Mouse (Mus musculus) intestine, postnatal 0 days (tissue): ENCODE measurements around the gene Pex11a. TPM values are rescaled to one million over a fixed set of nuclear protein-coding genes. Genes with fewer than 3 reads are reported as not detected.

Experiments used
- ATAC-seq: fragments of 200-750 bp; cut with Nextera tagmentation; 2 replicates; pipeline ENCODE4 v1.8.0; 2017; ENCODE audit warnings: mild to moderate bottlenecking, moderate TSS enrichment, moderate library complexity
- H3K27ac ChIP-seq: fragments of 300-500 bp; sonication (generic); 2 replicates; pipeline ENCODE4 v1.5.1; 2014; ENCODE audit warnings: mild to moderate bottlenecking, low read depth, low read length, moderate library complexity
- H3K27me3 ChIP-seq: fragments of 300-500 bp; sonication (generic); replicated peaks from 2 replicates; pipeline ENCODE4 v1.6.1; 2014; ENCODE audit warnings: low read length, mixed read lengths; ENCODE audit not compliant: control insufficient read depth, insufficient read depth
- H3K36me3 ChIP-seq: fragments of 300-500 bp; sonication (generic); 2 replicates; pipeline ENCODE4 v1.6.1; 2014; ENCODE audit warnings: mild to moderate bottlenecking, moderate library complexity; ENCODE audit not compliant: control insufficient read depth, insufficient read depth
- H3K4me1 ChIP-seq: fragments of 300-500 bp; sonication (generic); replicated peaks from 2 replicates; pipeline ENCODE4 v1.6.1; 2014; ENCODE audit warnings: antibody characterized with exemption, low read length, mixed read lengths; ENCODE audit not compliant: control insufficient read depth, insufficient read depth
- H3K4me2 ChIP-seq: fragments of 300-500 bp; sonication (generic); replicated peaks from 2 replicates; pipeline ENCODE4 v1.6.1; 2014; ENCODE audit warnings: low read depth, mild to moderate bottlenecking, moderate library complexity
- H3K4me3 ChIP-seq: fragments of 300-500 bp; sonication (generic); 2 replicates; pipeline ENCODE4 v1.5.1; 2014; ENCODE audit warnings: low read depth, low read length
- H3K9ac ChIP-seq: fragments of 300-500 bp; sonication (generic); 2 replicates; pipeline ENCODE4 v1.6.1; 2014; ENCODE audit warnings: mild to moderate bottlenecking, low read depth, low read length
- H3K9me3 ChIP-seq: fragments of 300-500 bp; sonication (generic); 2 replicates; pipeline ENCODE4 v1.6.1; 2016; ENCODE audit warnings: mixed run types; ENCODE audit not compliant: control insufficient read depth
- CTCF ChIP-seq: sonication (generic); IDR thresholded peaks from 2 replicates; pipeline ENCODE4 v1.5.1; 2016; ENCODE audit warnings: low read depth, mild to moderate bottlenecking, control low read depth, antibody characterized with exemption, moderate library complexity
- WGBS: fragments of 180-500 bp; shearing (Covaris S2); extraction: QIAGEN DNeasy Blood & Tissue Kit; methylation state at CpG from one replicate; pipeline ENCODE4 v1.1.7; 2014; 5-methylcytosine and 5-hydroxymethylcytosine counted together
- polyA plus RNA-seq: library from polyadenylated mRNA; unstranded; fragments of >200 nt; fragmentation: Nextera tagmentation; extraction: Ambion mirVana; gene quantifications from 2 replicates; pipeline ENCODE4 v1.2.1, GENCODE M21; 2015

Gene Pex11a
- polyA plus RNA-seq, 1 experiment from 2014 or later, result 23.3 TPM

DNA sequence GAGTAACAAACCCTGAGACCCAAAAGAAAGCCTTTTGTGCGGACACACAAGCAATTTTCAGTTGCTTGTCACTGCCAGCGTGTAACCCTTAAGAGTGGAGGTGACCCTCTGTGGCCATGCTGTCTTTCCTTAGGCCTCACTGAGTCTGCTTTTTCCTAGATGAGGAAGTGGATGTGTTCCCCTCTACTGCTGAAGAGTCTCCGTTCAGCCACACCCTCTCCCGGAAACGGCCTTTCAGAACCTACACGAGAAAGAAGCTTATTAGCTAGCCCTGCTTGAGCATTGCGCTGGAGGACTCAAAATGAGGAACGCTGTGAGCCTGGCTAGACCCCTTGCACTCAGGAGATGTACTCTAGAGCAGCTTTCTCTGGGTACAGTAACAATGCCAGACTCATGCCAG lies 46.4 kb downstream of the Pex11a start:
- peaks cover 67% of the 10 kb centered on the region for H3K36me3 ChIP-seq

More for the DNA sequence above, 46.4 kb downstream of the Pex11a start:
- Histone ChIP-seq H3K27ac (no peak overlapping the region), H3K4me3 (no peak overlapping the region), H3K9ac (no peak overlapping the region), H3K4me2 (no peak overlapping the region), H3K9me3 (no peaks in the 10 kb centered on the region), H3K4me1 (no peaks in the 10 kb centered on the region), H3K27me3 (no peaks in the 10 kb centered on the region)
- no peak for ATAC-seq
- no peak for TF ChIP-seq CTCF
- 81% methylated on average over 8 of the region's 8 CpGs for WGBS

Other genes with a start within 250 kb of the Pex11a start
- not detected in 2 replicates for gene Rhcg, start 125.5 kb downstream of the Pex11a start, polyA plus RNA-seq
- 1.5 and 1.7 TPM in 2 replicates for gene Ticrr, start 82.9 kb downstream of the Pex11a start, polyA plus RNA-seq
- gene Kif7, start 27.4 kb downstream of the Pex11a start, polyA plus RNA-seq, result 0.69 and 0.82 TPM in 2 replicates
- not detected in 2 replicates for gene Plin1, start 10.2 kb downstream of the Pex11a start, polyA plus RNA-seq
- gene Wdr93, start within 50 bp of the Pex11a start, polyA plus RNA-seq, result 0.05 TPM in 1 of 2 replicates, not detected in the other
- 0.21 and 0.27 TPM in 2 replicates for gene Mesp1, start 50.7 kb upstream of the Pex11a start, polyA plus RNA-seq
- 1.7 and 1.9 TPM in 2 replicates for gene Mesp2, start 67.6 kb upstream of the Pex11a start, polyA plus RNA-seq
- 476 and 488 TPM in 2 replicates for gene Anpep, start 117.9 kb upstream of the Pex11a start, polyA plus RNA-seq
- gene Ap3s2, start 177.5 kb upstream of the Pex11a start, polyA plus RNA-seq, result 21.2 and 21.3 TPM in 2 replicates
- gene Arpin, start 192.2 kb upstream of the Pex11a start, polyA plus RNA-seq, result 36.1 and 37.5 TPM in 2 replicates